Mouse (Mus musculus) myocyte (in vitro differentiated cells): ENCODE measurements around the gene Ndufa4l2.
A peak's percentile ranks its signal among the peaks of the same experiment; 100 is the strongest.

ENCODE experiments used
- CEBPB ChIP-seq: IDR thresholded peaks from 2 replicates; pipeline ENCODE4 v1.6.1; 2011; ENCODE audit warnings: mild to moderate bottlenecking, moderate library complexity; ENCODE audit not compliant: poor library complexity, insufficient read depth, severe bottlenecking
- E2F4 ChIP-seq: IDR thresholded peaks from one replicate; pipeline ENCODE4 v1.6.1; 2011; ENCODE audit warnings: mild to moderate bottlenecking, control low read depth, moderate library complexity; ENCODE audit not compliant: insufficient read depth
- MAX ChIP-seq: IDR thresholded peaks from one replicate; pipeline ENCODE4 v1.6.1; 2011; ENCODE audit warnings: low read depth, mild to moderate bottlenecking, control low read depth
- MYOD1 ChIP-seq, 3 experiments: IDR thresholded peaks; one replicate each; pipeline ENCODE4 v1.6.1; 2011; ENCODE audit warnings: control low read depth in 2 of 3, low read depth in 2 of 3, mild to moderate bottlenecking in 2 of 3, moderate library complexity in 1 of 3; ENCODE audit not compliant: insufficient read length in 2 of 3, control insufficient read depth in 1 of 3
- MYOG ChIP-seq, 3 experiments: IDR thresholded peaks; one replicate each; pipeline ENCODE4 v1.6.1; 2011; ENCODE audit warnings: control low read depth in 2 of 3, low read depth in 2 of 3, mild to moderate bottlenecking in 2 of 3; ENCODE audit not compliant: insufficient read length in 2 of 3, control insufficient read depth in 1 of 3, insufficient read depth in 1 of 3
- POLR2A ChIP-seq: IDR thresholded peaks from one replicate; pipeline ENCODE4 v1.6.1; 2011; ENCODE audit warnings: low read depth, mild to moderate bottlenecking, control low read depth, moderate library complexity; ENCODE audit not compliant: insufficient read length
- POLR2AphosphoS2 ChIP-seq: IDR thresholded peaks from one replicate; pipeline ENCODE4 v1.6.1; 2011; ENCODE audit warnings: low read depth, control low read depth; ENCODE audit not compliant: insufficient read length
- REST ChIP-seq: IDR thresholded peaks from one replicate; pipeline ENCODE4 v1.6.1; 2011; ENCODE audit warnings: mild to moderate bottlenecking, control low read depth, moderate library complexity; ENCODE audit not compliant: insufficient read depth, insufficient read length
- SRF ChIP-seq: IDR thresholded peaks from one replicate; pipeline ENCODE4 v1.6.1; 2011; ENCODE audit warnings: low read depth; ENCODE audit not compliant: control insufficient read depth, insufficient read length
- TCF12 ChIP-seq: IDR thresholded peaks from one replicate; pipeline ENCODE4 v1.6.1; 2011; ENCODE audit warnings: mild to moderate bottlenecking, control low read depth; ENCODE audit not compliant: poor library complexity, insufficient read depth, severe bottlenecking
- USF1 ChIP-seq: IDR thresholded peaks from one replicate; pipeline ENCODE4 v1.6.1; 2011; ENCODE audit warnings: low read depth, mild to moderate bottlenecking, control low read depth, moderate library complexity

GRCm38 (mm10) chr10:127557397-127557796, 42.6 kb downstream of the Ndufa4l2 start:
- TF ChIP-seq POLR2A = no peak
- TF ChIP-seq USF1 = no peak
- peak; percentile 21 for TF ChIP-seq POLR2AphosphoS2
- TF ChIP-seq CEBPB = no peak
- TF ChIP-seq E2F4 = no peak
- TF ChIP-seq MAX = no peak
- no peak for TF ChIP-seq TCF12
- TF ChIP-seq REST = no peak
- no peak for TF ChIP-seq SRF
- TF ChIP-seq MYOG (IDR thresholded peaks at IDR 0.05; ENCODE audit: control insufficient read depth in 1 of 3, insufficient read depth in 1 of 3, insufficient read length in 2 of 3, low read depth in 2 of 3) = no peak
- TF ChIP-seq MYOD1 (IDR thresholded peaks at IDR 0.05; ENCODE audit: control insufficient read depth in 1 of 3, insufficient read length in 2 of 3, low read depth in 2 of 3) = no peak
